15 mouse cellular contexts compared by ENCODE assay signal in genomic region chr7:123134876-123135275, GRCm38 (mm10). TPM values are rescaled to one million over a fixed set of nuclear protein-coding genes. Genes with fewer than 3 reads are reported as not detected.
DNase-seq lines count a peak whose midpoint lies in the region; ATAC-seq and TF ChIP-seq lines count a peak whose summit lies in the region.
"Had no signal": no experiment of that assay in that cellular context is flagged by ENCODE, and none has a peak within 500 bp of the region (broad histone marks: within the 10 kb centered on the region; RNA-seq: fewer than 3 reads in every experiment).

No protein-coding gene starts in this region.

- no peaks in the 10 kb centered on the region; the same call in 1 of the 2 replicates for H3K4me1 ChIP-seq in forebrain, postnatal 0 days (ENCODE audit: insufficient read depth)
- peaks cover 17% of the 10 kb centered on the region for H3K4me1 ChIP-seq in forebrain, embryonic 16.5 days (replicated peaks; ENCODE audit: control insufficient read depth, insufficient read depth, low read length)

- no peak for DNase-seq in forebrain, postnatal 0 days
- peak; percentile 9 for DNase-seq in thymus, postnatal 0 days (ENCODE audit: low spot score)
- DNase-seq in thymus, adult 18-20 months, result no peak
- DNase-seq in lung, adult 18-20 months, result no peak
- DNase-seq in cerebellum, postnatal 36 days, result no peak
- DNase-seq in left cerebral cortex, postnatal 10 days (ENCODE audit: extremely low spot score in 1 of 2, low spot score in 2 of 2), result no peak
- DNase-seq: B cell, adult 2 months; gastrocnemius, postnatal 36 days; heart, postnatal 14 days; kidney, adult 18-20 months had no signal

- WGBS in forebrain, postnatal 0 days, result 11% methylated on average over 2 of the region's 2 CpGs
- 7% methylated on average over 2 of the region's 2 CpGs for WGBS in forebrain, embryonic 16.5 days

- no peak for TF ChIP-seq CTCF in forebrain, postnatal 0 days (IDR thresholded peaks at IDR 0.05; ENCODE audit: low read depth)

- H3K27ac ChIP-seq in forebrain, postnatal 0 days (ENCODE audit: low read depth, low read length), result no peak overlapping the region
- H3K27ac ChIP-seq in forebrain, embryonic 16.5 days (ENCODE audit: low read length), result no peak overlapping the region
- H3K27ac ChIP-seq: forebrain, embryonic 10.5 days; limb, embryonic 15.5 days; stomach, postnatal 0 days had no signal

- H3K36me3 ChIP-seq in forebrain, postnatal 0 days (ENCODE audit: insufficient read depth), result peaks cover 5% of the 10 kb centered on the region
- H3K36me3 ChIP-seq in forebrain, embryonic 16.5 days (ENCODE audit: control insufficient read depth, insufficient read depth), result no peaks in the 10 kb centered on the region

- no peak overlapping the region for H3K4me3 ChIP-seq in forebrain, postnatal 0 days (ENCODE audit: low read depth, low read length)
- H3K4me3 ChIP-seq in forebrain, embryonic 16.5 days (replicated peaks; ENCODE audit: low read length), result no peak overlapping the region
- H3K4me3 ChIP-seq: forebrain, embryonic 10.5 days; limb, embryonic 15.5 days had no signal

- H3K27me3 ChIP-seq in forebrain, postnatal 0 days (ENCODE audit: insufficient read depth, low read length), result no peaks in the 10 kb centered on the region
- no peaks in the 10 kb centered on the region for H3K27me3 ChIP-seq in forebrain, embryonic 16.5 days (replicated peaks; ENCODE audit: control insufficient read depth, insufficient read depth, low read length)
- H3K27me3 ChIP-seq: limb, embryonic 15.5 days had no signal

- H3K9me3 ChIP-seq in forebrain, postnatal 0 days (ENCODE audit: low read length), result no peaks in the 10 kb centered on the region
- H3K9me3 ChIP-seq in forebrain, embryonic 16.5 days (ENCODE audit: control insufficient read depth, low read length), result no peaks in the 10 kb centered on the region
- H3K9me3 ChIP-seq: forebrain, embryonic 10.5 days; limb, embryonic 15.5 days had no signal

- ATAC-seq in forebrain, postnatal 0 days, result peak; percentile 34; the same call in 1 of the 2 replicates
- ATAC-seq in forebrain, embryonic 16.5 days, result no peak
- ATAC-seq in inflammation-experienced regulatory T-cells, adult 6 months, result peak; percentile 73

- no peak overlapping the region for H3K9ac ChIP-seq in forebrain, postnatal 0 days
- no peak overlapping the region for H3K9ac ChIP-seq in forebrain, embryonic 16.5 days (replicated peaks; ENCODE audit: low read depth, low read length)
- H3K9ac ChIP-seq: limb, embryonic 15.5 days had no signal

- no peak overlapping the region for H3K4me2 ChIP-seq in forebrain, postnatal 0 days (ENCODE audit: low read depth)
- H3K4me2 ChIP-seq in forebrain, embryonic 16.5 days (ENCODE audit: low read length), result no peak overlapping the region
- H3K4me2 ChIP-seq: limb, embryonic 15.5 days had no signal

- intact Hi-C loops in left cerebral cortex, postnatal 10 days (cut with DNase I), result no loop called here

RNA-seq across cellular contexts. Expression of gene Tnrc6a, which starts 11.2 kb away (rescaled TPM):
- 38.4 and 48.0 TPM in 2 replicates for total RNA-seq in forebrain, postnatal 0 days (2014; rRNA removed)
- 30.8 and 40.7 TPM in 2 replicates for polyA plus RNA-seq in forebrain, postnatal 0 days (2015; fragmentation: Nextera tagmentation; extraction: Ambion mirVana)
- polyA plus RNA-seq in forebrain, embryonic 16.5 days (2015; fragmentation: Nextera tagmentation; extraction: Ambion mirVana), result 35.8 and 37.3 TPM in 2 replicates
- 62.7 and 94.2 TPM in 2 replicates for polyA plus RNA-seq in thymus, postnatal 0 days (2015; fragmentation: Nextera tagmentation; extraction: Ambion mirVana)
- polyA plus RNA-seq in inflammation-experienced regulatory T-cells, adult 6 months (2017; shearing (Covaris generic)), result 100 to 1,000 TPM in 1 of 3 experiments, 10 to 100 TPM in 2; 63.0 to 158 (median 70.6) TPM
- 10 to 100 TPM; 57.9 to 59.4 TPM for total RNA-seq in left cerebral cortex, postnatal 10 days (2021)
